Mouse (Mus musculus) B cell, adult 67 days (primary cell): ENCODE data around the gene Ints5. TPM values are rescaled to one million over a fixed set of nuclear protein-coding genes. Genes with fewer than 3 reads are reported as not detected.

ENCODE experiments used
- total RNA-seq, 2 experiments: library from RNA; stranded (reverse); gene quantifications; 4 replicates each; pipeline ENCODE4 v1.2.4; 2023

Ints5 gene
- 10 to 100 TPM; 24.6 to 25.0 TPM for total RNA-seq

GRCm38 (mm10) chr19:8892829-8893766, at the start of gene Ints5:
Gene Ints5 (plus strand): TSS chr19:8893005.

GRCm38 (mm10) chr19:8850402-8850901, 42.4 kb upstream of the Ints5 start, which contains the start of gene Lrrn4cl:
Gene Lrrn4cl (plus strand): TSS chr19:8850768.

GRCm38 (mm10) chr19:8871267-8872186, 21.3 kb upstream of the Ints5 start, which contains the start of gene Ubxn1:
Gene Ubxn1 (plus strand): TSS chr19:8871496.

GRCm38 (mm10) chr19:8880311-8881033, 12.3 kb upstream of the Ints5 start, which contains the start of gene Uqcc3:
Gene Uqcc3 (minus strand): TSS chr19:8880923.

GRCm38 (mm10) chr19:8883616-8884015, 9.2 kb upstream of the Ints5 start, which contains the start of the genes Lbhd1 and Gm49403:
Gene Lbhd1 (plus strand): TSS chr19:8883732.
Gene Gm49403 (plus strand): TSS chr19:8883930.

GRCm38 (mm10) chr19:8888511-8889385, 4.1 kb upstream of the Ints5 start, which contains the start of the genes 1810009A15Rik and Gm49416:
Gene 1810009A15Rik (plus strand): TSS chr19:8888853.
Gene Gm49416 (plus strand): TSS chr19:8888926.

GRCm38 (mm10) chr19:8897865-8898495, 5.2 kb downstream of the Ints5 start, which contains the start of gene Ganab:
Gene Ganab (plus strand): TSS chr19:8898071.

GRCm38 (mm10) chr19:8920073-8920736, 27.4 kb downstream of the Ints5 start, which contains the start of gene B3gat3:
Gene B3gat3 (plus strand): TSS chr19:8920374.

GRCm38 (mm10) chr19:8929224-8930088, 36.7 kb downstream of the Ints5 start, which contains the start of the genes Rom1 and Eml3:
Gene Rom1 (minus strand): TSS chr19:8929356.
Gene Eml3 (plus strand): TSS chr19:8929552.

GRCm38 (mm10) chr19:8941515-8942217, 48.9 kb downstream of the Ints5 start, which contains the start of gene Mta2:
Gene Mta2 (plus strand): TSS chr19:8941875.

Other genes with a start within 250 kb of the Ints5 start
- not detected for gene Chrm1, start 229.2 kb upstream of the Ints5 start, total RNA-seq
- 100 to 1,000 TPM; 180 to 183 TPM for gene Slc3a2, start 169.6 kb upstream of the Ints5 start, total RNA-seq
- 10 to 100 TPM; 76.8 to 87.1 TPM for gene Wdr74, start 157.2 kb upstream of the Ints5 start, total RNA-seq
- gene 1700092M07Rik, start 152.3 kb upstream of the Ints5 start, total RNA-seq: 1 to 10 TPM; 2.0 to 8.3 TPM
- gene Stx5a, start 151.6 kb upstream of the Ints5 start, total RNA-seq: 100 to 1,000 TPM; 223 to 260 TPM
- gene Nxf1, start 135.9 kb upstream of the Ints5 start, total RNA-seq: 100 to 1,000 TPM; 409 to 456 TPM
- 10 to 100 TPM; 30.9 to 34.0 TPM for gene Tmem223, start 122.0 kb upstream of the Ints5 start, total RNA-seq
- 10 to 100 TPM; 79.4 to 81.3 TPM for gene Tmem179b, start 118.5 kb upstream of the Ints5 start, total RNA-seq
- 10 to 100 TPM; 24.0 to 26.3 TPM for gene Taf6l, start 106.6 kb upstream of the Ints5 start, total RNA-seq
- 10 to 100 TPM; 65.9 to 76.1 TPM for gene Polr2g, start 94.4 kb upstream of the Ints5 start, total RNA-seq
- 1 to 10 TPM; 2.3 to 4.3 TPM for gene Zbtb3, start 90.5 kb upstream of the Ints5 start, total RNA-seq
- gene Ttc9c, start 73.7 kb upstream of the Ints5 start, total RNA-seq: 10 to 100 TPM; 33.8 to 36.0 TPM
- gene Hnrnpul2, start 73.0 kb upstream of the Ints5 start, total RNA-seq: 100 to 1,000 TPM; 125 TPM
- 10 to 100 TPM in 1 of 2 experiments, 1 to 10 TPM in 1; 8.7 to 10.4 TPM for gene AC129217.1, start 63.2 kb upstream of the Ints5 start, total RNA-seq
- 10 to 100 TPM; 55.4 to 56.3 TPM for gene Bscl2, start 55.5 kb upstream of the Ints5 start, total RNA-seq
- under 1 TPM in 1 of 2 experiments, not detected in 1; 0.32 TPM for gene Gng3, start 53.8 kb upstream of the Ints5 start, total RNA-seq
- gene Lrrn4cl, start 42.2 kb upstream of the Ints5 start, total RNA-seq: 1 to 10 TPM; 1.1 TPM
- gene Ubxn1, start 21.5 kb upstream of the Ints5 start, total RNA-seq: 100 to 1,000 TPM; 134 to 139 TPM
- 10 to 100 TPM; 21.7 to 24.6 TPM for gene Uqcc3, start 12.1 kb upstream of the Ints5 start, total RNA-seq
- 10 to 100 TPM; 11.1 to 35.5 TPM for gene Lbhd1, start 9.3 kb upstream of the Ints5 start, total RNA-seq
- gene Gm49403, start 9.1 kb upstream of the Ints5 start, total RNA-seq: not detected
- gene 1810009A15Rik, start 4.2 kb upstream of the Ints5 start, total RNA-seq: 10 to 100 TPM; 40.7 to 46.3 TPM
- gene Gm49416, start 4.1 kb upstream of the Ints5 start, total RNA-seq: 1 to 10 TPM; 1.1 to 5.3 TPM
- gene Ganab, start 5.1 kb downstream of the Ints5 start, total RNA-seq: 100 to 1,000 TPM; 172 to 180 TPM
- 10 to 100 TPM; 76.7 to 80.8 TPM for gene B3gat3, start 27.4 kb downstream of the Ints5 start, total RNA-seq
- 1 to 10 TPM; 3.3 to 5.6 TPM for gene Rom1, start 36.4 kb downstream of the Ints5 start, total RNA-seq
- 100 to 1,000 TPM in 1 of 2 experiments, 10 to 100 TPM in 1; 97.3 to 108 TPM for gene Eml3, start 36.5 kb downstream of the Ints5 start, total RNA-seq
- 100 to 1,000 TPM; 217 to 227 TPM for gene Mta2, start 48.9 kb downstream of the Ints5 start, total RNA-seq
- 10 to 100 TPM; 41.2 to 44.8 TPM for gene Tut1, start 60.8 kb downstream of the Ints5 start, total RNA-seq
- 100 to 1,000 TPM; 517 to 551 TPM for gene Eef1g, start 74.0 kb downstream of the Ints5 start, total RNA-seq
- 100 to 1,000 TPM in 1 of 2 experiments, 10 to 100 TPM in 1; 94.3 to 151 TPM for gene Ahnak, start 96.3 kb downstream of the Ints5 start, total RNA-seq
- not detected for gene Scgb1a1, start 195.0 kb downstream of the Ints5 start, total RNA-seq
- 10 to 100 TPM; 17.8 to 18.8 TPM for gene Asrgl1, start 242.6 kb downstream of the Ints5 start, total RNA-seq